Comparison of ENCODE assay signal across 11 mouse cellular contexts in the genomic region with DNA sequence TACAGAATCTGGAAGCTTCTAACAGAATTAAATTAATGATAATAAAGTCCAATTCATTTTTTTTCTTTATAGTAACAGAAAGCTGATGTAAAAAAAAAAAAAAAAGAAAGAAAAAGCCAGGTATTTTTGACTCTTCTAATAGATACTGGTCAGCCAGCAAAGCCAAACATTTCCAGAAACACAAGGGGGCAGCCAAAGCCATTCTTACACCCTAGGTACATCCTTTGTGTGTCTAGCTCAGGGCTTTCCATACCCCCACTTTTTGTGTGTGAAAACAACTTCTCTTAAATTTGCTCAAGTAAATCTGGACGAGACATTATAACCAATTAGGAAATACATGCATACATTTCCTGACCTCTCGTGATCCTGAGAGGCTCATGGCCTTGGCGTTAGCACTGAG. TPM values are rescaled to one million over a fixed set of nuclear protein-coding genes. Genes with fewer than 3 reads are reported as not detected.
DNase-seq lines count a peak whose midpoint lies in the region; ATAC-seq and TF ChIP-seq lines count a peak whose summit lies in the region.
"Had no signal": no experiment of that assay in that cellular context is flagged by ENCODE, and none has a peak within 500 bp of the region (broad histone marks: within the 10 kb centered on the region; RNA-seq: fewer than 3 reads in every experiment).

No protein-coding gene starts in this region.

- H3K27ac ChIP-seq in lung, embryonic 14.5 days (ENCODE audit: low read depth): no peak overlapping the region
- H3K27ac ChIP-seq in CH12.LX (ENCODE audit: insufficient read depth, low read depth): no peak overlapping the region
- H3K27ac ChIP-seq: heart, embryonic 13.5 days; midbrain, embryonic 10.5 days had no signal

- 76% methylated on average over 3 of the region's 3 CpGs for WGBS in lung, embryonic 14.5 days

- peak; percentile 41 for TF ChIP-seq CTCF in lung, embryonic 14.5 days (IDR thresholded peaks at IDR 0.05; ENCODE audit: low read depth)
- TF ChIP-seq CTCF in CH12.LX (conservative IDR thresholded peaks at IDR 0.05 in 1 of 2, IDR thresholded peaks at IDR 0.05 in 1 of 2; ENCODE audit: low read depth in 2 of 2, low read length in 2 of 2): peak in 1 of 2 experiments; percentile 71; a peak in 2 of 4 replicates

- no peak overlapping the region for H3K9ac ChIP-seq in lung, embryonic 14.5 days
- H3K9ac ChIP-seq in CH12.LX (ENCODE audit: insufficient read depth, low read depth): no peak overlapping the region
- H3K9ac ChIP-seq: heart, embryonic 13.5 days had no signal

- peak; percentile 9 for DNase-seq in gastrocnemius, postnatal 14 days
- no peak for DNase-seq in gastrocnemius, postnatal 25 days
- peak; percentile 52 for DNase-seq in lung, embryonic 14.5 days
- no peak for DNase-seq in lung, postnatal 14 days
- no peak for DNase-seq in CH12.LX (ENCODE audit: extremely low read depth)
- no peak for DNase-seq in urinary bladder, postnatal 14 days (ENCODE audit: low spot score)
- no peak for DNase-seq in adrenal gland, postnatal 25 days
- DNase-seq: thymus, adult 18-20 months had no signal

- H3K27me3 ChIP-seq in lung, embryonic 14.5 days (ENCODE audit: insufficient read depth, low read length): no peaks in the 10 kb centered on the region
- H3K27me3 ChIP-seq in CH12.LX (replicated peaks): no peaks in the 10 kb centered on the region
- H3K27me3 ChIP-seq: heart, embryonic 13.5 days had no signal

- in situ Hi-C loops in CH12.LX (cut with MboI; ENCODE audit: low pct_ligation_motif_present, low pct_unique_long_range_greater_than_20kb, low sequenced_read_pairs): no loop called here

- no peak overlapping the region for H3K4me2 ChIP-seq in lung, embryonic 14.5 days
- no peak overlapping the region for H3K4me2 ChIP-seq in CH12.LX (ENCODE audit: insufficient read depth, low read depth, poor library complexity, severe bottlenecking)
- H3K4me2 ChIP-seq: heart, embryonic 13.5 days had no signal

- TF ChIP-seq RAD21 in CH12.LX (IDR thresholded peaks at IDR 0.05; ENCODE audit: low read depth, low read length): peak; percentile 69

- TF ChIP-seq EP300 in CH12.LX (IDR thresholded peaks at IDR 0.05; ENCODE audit: low read length): no peak

- H3K79me2 ChIP-seq in CH12.LX (replicated peaks; ENCODE audit: control insufficient read depth, extremely low read depth, insufficient read depth, poor library complexity, severe bottlenecking): no peaks in the 10 kb centered on the region

- no peak for TF ChIP-seq POLR2A in CH12.LX (IDR thresholded peaks at IDR 0.05; ENCODE audit: low read depth, low read length)

- peaks cover 31% of the 10 kb centered on the region for H3K36me3 ChIP-seq in lung, embryonic 14.5 days (ENCODE audit: insufficient read depth)
- no peaks in the 10 kb centered on the region for H3K36me3 ChIP-seq in CH12.LX (replicated peaks in 1 of 2; ENCODE audit: control insufficient read depth in 1 of 2, insufficient read depth in 1 of 2, low read length in 1 of 2)

- intact Hi-C loops in gastrocnemius, postnatal 14 days (cut with DNase I; ENCODE audit: low total_unique reads): no loop called here

- no peaks in the 10 kb centered on the region for H3K9me3 ChIP-seq in lung, embryonic 14.5 days (ENCODE audit: low read depth, low read length)
- no peaks in the 10 kb centered on the region for H3K9me3 ChIP-seq in CH12.LX (replicated peaks; ENCODE audit: low read length)
- H3K9me3 ChIP-seq: heart, embryonic 13.5 days; midbrain, embryonic 10.5 days had no signal

- H3K4me1 ChIP-seq in lung, embryonic 14.5 days (ENCODE audit: insufficient read depth): no peaks in the 10 kb centered on the region
- H3K4me1 ChIP-seq in CH12.LX (ENCODE audit: control insufficient read depth in 1 of 2, insufficient read depth in 2 of 2): peaks cover 0 to 3% of the 10 kb centered on the region in 2 experiments; a peak in 1 of 4 replicates

- no peak overlapping the region for H3K4me3 ChIP-seq in lung, embryonic 14.5 days (ENCODE audit: low read depth, low read length)
- no peak overlapping the region for H3K4me3 ChIP-seq in CH12.LX (replicated peaks in 1 of 3; ENCODE audit: low read depth in 2 of 3, low read length in 2 of 3, poor library complexity in 1 of 3)
- H3K4me3 ChIP-seq: heart, embryonic 13.5 days; midbrain, embryonic 10.5 days had no signal

- dilution Hi-C loops in CH12.LX (cut with MboI; ENCODE audit: extremely low pct_ligation_motif_present, extremely low pct_unique_long_range_greater_than_20kb, low sequenced_read_pairs): no loop called here

- no peak for ATAC-seq in lung, embryonic 14.5 days (ENCODE audit: insufficient read depth)
- ATAC-seq in granulocyte monocyte progenitor cell, adult 5-6 weeks (replicated peaks; ENCODE audit: poor library complexity, severe bottlenecking): peak; percentile 58

TF ChIP-seq in CH12.LX, 34 proteins besides CTCF, POLR2A, EP300 and RAD21:
- TF ChIP-seq USF1 (IDR thresholded peaks at IDR 0.05; ENCODE audit: low read depth, low read length) (no peak), ZNF384 (IDR thresholded peaks at IDR 0.05; ENCODE audit: low read depth, low read length) (0 out of 2 replicates have a peak, but pooled peaks have one; percentile 10), MAX (IDR thresholded peaks at IDR 0.05; ENCODE audit: low read length) (no peak), ZC3H11A (IDR thresholded peaks at IDR 0.05; ENCODE audit: low read depth, low read length) (peak; percentile 51), GABPA (IDR thresholded peaks at IDR 0.05; ENCODE audit: insufficient replicate concordance, low read depth, low read length) (no peak), SMC3 (IDR thresholded peaks at IDR 0.05; ENCODE audit: low read depth, low read length) (peak; percentile 75), MEF2A (IDR thresholded peaks at IDR 0.05; ENCODE audit: borderline replicate concordance, low read depth, low read length) (no peak), TCF12 (IDR thresholded peaks at IDR 0.05; ENCODE audit: low read depth, low read length) (no peak), IRF4 (IDR thresholded peaks at IDR 0.05; ENCODE audit: low read depth, low read length) (no peak), POLR2AphosphoS2 (IDR thresholded peaks at IDR 0.05; ENCODE audit: low read depth, low read length) (no peak)

RNA-seq across cellular contexts. Expression of gene Calhm6, which starts 24.0 kb away (rescaled TPM):
- total RNA-seq in gastrocnemius, postnatal 14 days (2021): under 1 TPM in 1 of 2 experiments, not detected in 1; 0.29 TPM
- total RNA-seq in gastrocnemius, postnatal 25 days (2021): under 1 TPM in 1 of 2 experiments, not detected in 1; 0.24 TPM
- 1.2 and 1.5 TPM in 2 replicates for polyA plus RNA-seq in lung, embryonic 14.5 days (2014; fragmentation: Nextera tagmentation; extraction: Ambion mirVana)
- total RNA-seq in CH12.LX (2012; rRNA removed) (0.17 and 0.21 TPM in 2 replicates), CH12.LX (2014; rRNA removed) (0.38 and 0.58 TPM in 2 replicates)
- polyA plus RNA-seq in CH12.LX (2012; ENCODE audit: insufficient read length, low read depth): 0.29 and 0.30 TPM in 2 replicates
- total RNA-seq in granulocyte monocyte progenitor cell, adult 5-6 weeks (2014; fragmentation: Nextera tagmentation): 3.2 and 6.1 TPM in 2 replicates
- total RNA-seq in granulocyte monocyte progenitor cell, adult 5-6 weeks (2017): 3.0 and 4.4 TPM in 2 replicates
- 1.2 and 1.3 TPM in 2 replicates for total RNA-seq in adrenal gland, postnatal 25 days (2021)

RNA-seq across cellular contexts. Expression of gene Calhm5, which starts 55.5 kb away (rescaled TPM):
- total RNA-seq in gastrocnemius, postnatal 14 days (2021): under 1 TPM; 0.64 to 0.92 TPM
- total RNA-seq in gastrocnemius, postnatal 25 days (2021): under 1 TPM; 0.40 to 0.41 TPM
- 0.70 and 0.96 TPM in 2 replicates for polyA plus RNA-seq in lung, embryonic 14.5 days (2014; fragmentation: Nextera tagmentation; extraction: Ambion mirVana)
- 0.04 TPM in 1 of 2 replicates, not detected in the other for total RNA-seq in CH12.LX (2012; rRNA removed)
- 0.28 TPM in 2 replicates for total RNA-seq in CH12.LX (2014; rRNA removed)
- polyA plus RNA-seq in CH12.LX (2012; ENCODE audit: insufficient read length, low read depth): 0.05 and 0.09 TPM in 2 replicates
- total RNA-seq in granulocyte monocyte progenitor cell, adult 5-6 weeks (2014; fragmentation: Nextera tagmentation): not detected in 2 replicates
- not detected in 2 replicates for total RNA-seq in granulocyte monocyte progenitor cell, adult 5-6 weeks (2017)
- total RNA-seq in adrenal gland, postnatal 25 days (2021): 0.15 TPM in 1 of 2 replicates, not detected in the other

RNA-seq across cellular contexts. Expression of gene Dse, which starts 55.7 kb away (rescaled TPM):
- total RNA-seq in gastrocnemius, postnatal 14 days (2021): 10 to 100 TPM in 1 of 2 experiments, 1 to 10 TPM in 1; 6.9 to 10.7 TPM
- total RNA-seq in gastrocnemius, postnatal 25 days (2021): 1 to 10 TPM; 5.2 to 5.4 TPM
- 40.9 and 41.4 TPM in 2 replicates for polyA plus RNA-seq in lung, embryonic 14.5 days (2014; fragmentation: Nextera tagmentation; extraction: Ambion mirVana)
- total RNA-seq in CH12.LX (2012; rRNA removed) (not detected in 2 replicates), CH12.LX (2014; rRNA removed) (0.15 and 0.16 TPM in 2 replicates)
- polyA plus RNA-seq in CH12.LX (2012; ENCODE audit: insufficient read length, low read depth): 0.10 TPM in 1 of 2 replicates, not detected in the other
- total RNA-seq in granulocyte monocyte progenitor cell, adult 5-6 weeks (2014; fragmentation: Nextera tagmentation): 1.5 TPM in 1 of 2 replicates, not detected in the other
- 0.99 and 1.1 TPM in 2 replicates for total RNA-seq in granulocyte monocyte progenitor cell, adult 5-6 weeks (2017)
- 16.1 and 24.5 TPM in 2 replicates for total RNA-seq in adrenal gland, postnatal 25 days (2021)

Comparison
In these comparisons a context has a peak if more than half of its experiments do, and no peak if none do; other contexts are left out.
1. DNase-seq: peak in gastrocnemius, postnatal 14 days (single experiment) and lung, embryonic 14.5 days (single experiment); none in gastrocnemius, postnatal 25 days (single experiment), lung, postnatal 14 days (single experiment), CH12.LX (single experiment), urinary bladder, postnatal 14 days (single experiment) and adrenal gland, postnatal 25 days (single experiment).